ENCODE assay signal across 8 mouse cellular contexts in the genomic region with DNA sequence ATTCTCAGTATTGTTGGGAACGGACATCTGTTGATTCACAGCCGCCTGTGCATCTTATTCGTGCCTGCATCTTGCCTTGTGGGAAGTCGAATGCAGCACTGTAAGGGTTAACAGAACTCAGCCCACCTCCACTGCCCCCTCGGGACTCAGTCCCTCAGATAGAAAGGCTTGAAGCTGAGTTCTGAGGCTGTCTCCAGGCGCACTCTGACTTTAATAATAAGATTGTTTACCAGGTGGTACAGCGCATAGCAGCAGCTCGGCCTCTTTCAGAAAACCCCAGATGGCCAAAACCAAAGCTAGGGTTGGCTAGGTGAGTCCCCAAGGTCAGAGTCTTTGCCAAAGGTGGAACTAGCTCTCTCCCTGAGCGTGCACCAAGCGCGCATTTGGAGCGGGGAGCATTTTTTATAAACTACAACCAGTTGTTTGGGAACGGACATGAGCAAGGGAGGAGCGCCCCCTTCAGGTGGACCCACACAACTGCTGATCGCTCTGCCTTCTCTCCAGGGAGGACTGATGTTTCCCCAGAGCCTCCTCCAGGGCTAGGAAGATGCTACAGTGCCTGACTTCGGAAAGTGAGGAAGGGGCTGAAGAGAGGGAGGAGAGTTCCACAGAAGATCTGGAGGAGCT. TPM values are rescaled to one million over a fixed set of nuclear protein-coding genes. Genes with fewer than 3 reads are reported as not detected.
DNase-seq lines count a peak whose midpoint lies in the region; ATAC-seq lines count a peak whose summit lies in the region.

A gene (plus strand): TSS at position 548 of the 627 bp plus-strand sequence.

- H3K4me2 ChIP-seq in forebrain, embryonic 14.5 days (ENCODE audit: low read length) = peak within 1 kb of the TSS; percentile 14; the same call in 1 of the 2 replicates
- peak within 1 kb of the TSS; percentile 28; the same call in 1 of the 2 replicates for H3K4me2 ChIP-seq in intestine, embryonic 14.5 days (ENCODE audit: low read length)
- peak within 1 kb of the TSS; percentile 32 for H3K4me2 ChIP-seq in midbrain, embryonic 11.5 days
- H3K4me2 ChIP-seq in stomach, embryonic 14.5 days (replicated peaks; ENCODE audit: low read depth, low read length) = peak within 1 kb of the TSS; percentile 35

- no peak within 1 kb of the TSS for H3K9ac ChIP-seq in forebrain, embryonic 14.5 days (ENCODE audit: low read length)
- no peak within 1 kb of the TSS for H3K9ac ChIP-seq in intestine, embryonic 14.5 days (ENCODE audit: low read length)
- H3K9ac ChIP-seq in midbrain, embryonic 11.5 days (ENCODE audit: low read length) = 0 out of 2 replicates have a peak within 1 kb of the TSS, but pooled peaks have one; percentile 20
- H3K9ac ChIP-seq in stomach, embryonic 14.5 days (replicated peaks; ENCODE audit: low read depth, low read length) = no peak within 1 kb of the TSS

- no peaks in the 10 kb centered on the region for H3K9me3 ChIP-seq in forebrain, embryonic 14.5 days (replicated peaks; ENCODE audit: control insufficient read depth, low read length)
- no peaks in the 10 kb centered on the region for H3K9me3 ChIP-seq in intestine, embryonic 14.5 days (ENCODE audit: control insufficient read depth, low read length)
- H3K9me3 ChIP-seq in midbrain, embryonic 11.5 days (ENCODE audit: control insufficient read depth, low read length) = no peaks in the 10 kb centered on the region
- H3K9me3 ChIP-seq in stomach, embryonic 14.5 days (ENCODE audit: control insufficient read depth, low read depth, low read length) = no peaks in the 10 kb centered on the region

- no peak within 1 kb of the TSS for H3K27ac ChIP-seq in forebrain, embryonic 14.5 days (ENCODE audit: low read depth, low read length)
- H3K27ac ChIP-seq in intestine, embryonic 14.5 days (ENCODE audit: low read depth) = no peak within 1 kb of the TSS
- no peak within 1 kb of the TSS for H3K27ac ChIP-seq in midbrain, embryonic 11.5 days (ENCODE audit: low read depth, low read length)
- no peak within 1 kb of the TSS for H3K27ac ChIP-seq in stomach, embryonic 14.5 days (ENCODE audit: low read length)

- H3K27me3 ChIP-seq in forebrain, embryonic 14.5 days (replicated peaks; ENCODE audit: control insufficient read depth, insufficient read depth, low read length) = no peaks in the 10 kb centered on the region
- H3K27me3 ChIP-seq in intestine, embryonic 14.5 days (replicated peaks; ENCODE audit: control insufficient read depth, insufficient read depth, low read length) = no peaks in the 10 kb centered on the region
- H3K27me3 ChIP-seq in midbrain, embryonic 11.5 days (ENCODE audit: control insufficient read depth, insufficient read depth, low read length) = no peaks in the 10 kb centered on the region
- no peaks in the 10 kb centered on the region for H3K27me3 ChIP-seq in stomach, embryonic 14.5 days (ENCODE audit: control insufficient read depth, insufficient read depth, low read length)

- 17% methylated on average over 16 of the region's 16 CpGs for WGBS in forebrain, embryonic 14.5 days
- WGBS in intestine, embryonic 14.5 days = 18% methylated on average over 16 of the region's 16 CpGs
- 19% methylated on average over 16 of the region's 16 CpGs for WGBS in midbrain, embryonic 11.5 days
- 18% methylated on average over 16 of the region's 16 CpGs for WGBS in stomach, embryonic 14.5 days

- H3K4me1 ChIP-seq in forebrain, embryonic 14.5 days (ENCODE audit: control insufficient read depth, insufficient read depth, low read length) = no peaks in the 10 kb centered on the region
- no peaks in the 10 kb centered on the region for H3K4me1 ChIP-seq in intestine, embryonic 14.5 days (replicated peaks; ENCODE audit: control insufficient read depth, insufficient read depth, low read length)
- peaks cover 3% of the 10 kb centered on the region; the same call in 1 of the 2 replicates for H3K4me1 ChIP-seq in midbrain, embryonic 11.5 days (ENCODE audit: control insufficient read depth, insufficient read depth, low read length)
- H3K4me1 ChIP-seq in stomach, embryonic 14.5 days (ENCODE audit: control insufficient read depth, insufficient read depth, low read length) = 0 out of 2 replicates have a peak, but pooled peaks cover 2% of the 10 kb centered on the region

- peak; percentile 7 to 29 for DNase-seq in frontal cortex, postnatal 25 days (ENCODE audit: low spot score in 2 of 2)
- peak; percentile 30 for DNase-seq in c-Kit-positive CD71-positive TER-119-negative erythroid progenitor cells, embryonic 14.5 days (ENCODE audit: low read depth)
- DNase-seq in forebrain, embryonic 14.5 days (ENCODE audit: low spot score) = peak; percentile 68
- peak; percentile 88 for DNase-seq in intestine, embryonic 14.5 days (ENCODE audit: low spot score)
- DNase-seq in left cerebral cortex, postnatal 4 days = peak; percentile 50
- DNase-seq in midbrain, embryonic 11.5 days (ENCODE audit: low spot score, missing footprints) = peak; percentile 93

- ATAC-seq in frontal cortex, adult (ENCODE audit: low TSS enrichment) = no peak
- ATAC-seq in forebrain, embryonic 14.5 days = no peak
- ATAC-seq in intestine, embryonic 14.5 days (replicated peaks; ENCODE audit: low FRiP score, low TSS enrichment, low read depth) = no peak
- ATAC-seq in midbrain, embryonic 11.5 days (ENCODE audit: low FRiP score) = no peak
- ATAC-seq in stomach, embryonic 14.5 days (ENCODE audit: insufficient number of reproducible peaks, insufficient read depth, low FRiP score, low read depth) = 0 out of 2 replicates have a peak, but pooled peaks have one; percentile 28

- H3K4me3 ChIP-seq in forebrain, embryonic 14.5 days (ENCODE audit: low read depth, low read length) = no peak within 1 kb of the TSS
- H3K4me3 ChIP-seq in intestine, embryonic 14.5 days (ENCODE audit: low read depth, low read length) = no peak within 1 kb of the TSS
- H3K4me3 ChIP-seq in midbrain, embryonic 11.5 days (ENCODE audit: low read depth, low read length) = no peak within 1 kb of the TSS
- no peak within 1 kb of the TSS for H3K4me3 ChIP-seq in stomach, embryonic 14.5 days (ENCODE audit: low read depth, low read length)

- no peaks in the 10 kb centered on the region for H3K36me3 ChIP-seq in forebrain, embryonic 14.5 days (ENCODE audit: control insufficient read depth, insufficient read depth, low read length)
- no peaks in the 10 kb centered on the region for H3K36me3 ChIP-seq in intestine, embryonic 14.5 days (ENCODE audit: control insufficient read depth, insufficient read depth, low read length)
- H3K36me3 ChIP-seq in midbrain, embryonic 11.5 days (ENCODE audit: control insufficient read depth, insufficient read depth, low read length) = no peaks in the 10 kb centered on the region
- no peaks in the 10 kb centered on the region for H3K36me3 ChIP-seq in stomach, embryonic 14.5 days (ENCODE audit: control insufficient read depth, insufficient read depth, low read length)

- intact Hi-C loops in left cerebral cortex, postnatal 4 days (cut with DNase I) = no loop called here

RNA-seq across cellular contexts. Expression of the gene that starts here (rescaled TPM):
- 0.06 and 0.15 TPM in 2 replicates for polyA plus RNA-seq in forebrain, embryonic 14.5 days (2014; fragmentation: Nextera tagmentation; extraction: Ambion mirVana)
- polyA plus RNA-seq in intestine, embryonic 14.5 days (2014; fragmentation: Nextera tagmentation; extraction: Ambion mirVana) = 0.15 and 0.22 TPM in 2 replicates
- under 1 TPM; 0.28 to 0.32 TPM for total RNA-seq in left cerebral cortex, postnatal 4 days (2021)
- not detected in 2 replicates for polyA plus RNA-seq in midbrain, embryonic 11.5 days (2014; fragmentation: Nextera tagmentation; extraction: Ambion mirVana)
- polyA plus RNA-seq in stomach, embryonic 14.5 days (2014; fragmentation: Nextera tagmentation; extraction: Ambion mirVana) = 0.12 TPM in 1 of 2 replicates, not detected in the other

Comparison
In these comparisons a context has a peak if more than half of its experiments do, and no peak if none do; other contexts are left out.
1. Peak in DNase-seq and H3K4me2 ChIP-seq in forebrain, embryonic 14.5 days; RNA of the gene not detected or under 1 TPM.
2. Peak in DNase-seq and H3K4me2 ChIP-seq in intestine, embryonic 14.5 days; RNA of the gene not detected or under 1 TPM.
3. Peak in DNase-seq in left cerebral cortex, postnatal 4 days; RNA of the gene not detected or under 1 TPM.
4. Peak in DNase-seq, H3K9ac ChIP-seq and H3K4me2 ChIP-seq in midbrain, embryonic 11.5 days; RNA of the gene not detected or under 1 TPM.
5. Peak in ATAC-seq and H3K4me2 ChIP-seq in stomach, embryonic 14.5 days; RNA of the gene not detected or under 1 TPM.
6. DNase-seq: peak in every context shown above with its lines; median percentile 93 in midbrain, embryonic 11.5 days; 88 in intestine, embryonic 14.5 days; 68 in forebrain, embryonic 14.5 days; 50 in left cerebral cortex, postnatal 4 days; 30 in c-Kit-positive CD71-positive TER-119-negative erythroid progenitor cells, embryonic 14.5 days; 18 in frontal cortex, postnatal 25 days.